Mouse (Mus musculus): Measurements from ENCODE around the gene Prkce. TPM values are rescaled to one million over a fixed set of nuclear protein-coding genes. Genes with fewer than 3 reads are reported as not detected.

Prkce gene
- total and polyA plus RNA-seq, 3 experiments = 2.0 to 6.1 (median 2.7) TPM

DNA sequence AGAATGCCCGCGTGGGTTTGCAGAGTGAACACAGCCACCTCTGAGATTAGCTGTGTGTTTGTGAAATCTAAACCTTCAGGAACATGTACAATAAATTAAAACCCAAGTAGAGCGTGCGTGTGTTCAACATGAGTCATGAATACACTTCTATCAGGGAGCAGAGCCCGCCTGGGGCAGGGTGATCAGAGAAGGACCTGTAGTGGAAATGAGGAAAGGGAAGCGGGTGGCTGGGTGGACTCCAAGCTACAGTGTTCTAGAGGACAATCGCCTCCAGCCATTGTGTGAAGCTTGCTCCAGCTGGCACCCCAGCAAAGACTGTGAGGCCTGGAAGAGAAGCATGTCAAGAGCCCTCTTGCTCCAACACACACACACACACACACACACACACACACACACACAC, 157.2 kb downstream of the Prkce start:
- H3K4me1 ChIP-seq (ENCODE audit: insufficient read depth, low read depth, low read length) = no peaks in the 10 kb centered on the region
- TF ChIP-seq CTCF (IDR thresholded peaks at IDR 0.05; ENCODE audit: low read depth, low read length) (no peak), POLR2AphosphoS5 (IDR thresholded peaks at IDR 0.05; ENCODE audit: insufficient replicate concordance, low read depth, low read length) (no peak)

DNA sequence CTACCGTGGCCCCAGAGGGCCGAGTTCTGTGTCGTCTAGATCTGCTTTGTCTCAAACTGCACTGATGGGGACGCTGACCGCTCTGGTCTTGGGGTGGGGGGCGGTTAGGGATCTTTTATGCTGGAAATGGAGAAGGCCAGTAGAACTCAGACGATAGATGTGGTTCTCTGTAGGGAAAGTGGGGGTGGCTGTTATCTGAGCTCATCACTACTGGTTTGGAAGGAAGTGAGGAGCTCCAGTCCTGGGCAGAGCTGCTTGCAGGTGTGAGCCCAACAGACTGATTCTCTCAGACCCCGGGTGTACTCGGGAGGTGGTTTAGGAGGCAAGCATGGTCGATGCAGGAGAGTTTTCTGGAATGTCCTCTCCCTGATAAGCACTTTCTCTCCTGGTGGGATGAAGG, 157.7 kb downstream of the Prkce start:
- no peak for ATAC-seq (ENCODE audit: extremely low read depth, insufficient number of reproducible peaks, low FRiP score, poor library complexity, severe bottlenecking)
- no peak for DNase-seq (ENCODE audit: low spot score)
- H3K27me3 ChIP-seq (ENCODE audit: insufficient read depth, low read length) = peaks cover 24% of the 10 kb centered on the region
- H3K36me3 ChIP-seq (replicated peaks) = no peaks in the 10 kb centered on the region
- TF ChIP-seq TAL1 (conservative IDR thresholded peaks at IDR 0.05; ENCODE audit: low read depth, low read length) (no peak), GATA1 (IDR thresholded peaks at IDR 0.05; ENCODE audit: borderline replicate concordance, low read length) (no peak), GATA2 (IDR thresholded peaks at IDR 0.05; ENCODE audit: borderline replicate concordance, low read depth, low read length) (no peak), CTCF (IDR thresholded peaks at IDR 0.05; ENCODE audit: low read depth, low read length) (no peak), POLR2AphosphoS5 (IDR thresholded peaks at IDR 0.05; ENCODE audit: insufficient replicate concordance, low read depth, low read length) (no peak)
- H3K4me1 ChIP-seq (ENCODE audit: insufficient read depth, low read depth, low read length) = no peaks in the 10 kb centered on the region
- H3K9me3 ChIP-seq (replicated peaks) = no peaks in the 10 kb centered on the region
- no peak overlapping the region for H3K4me3 ChIP-seq (ENCODE audit: low read depth, low read length)

More for the DNA sequence above, 157.2 kb downstream of the Prkce start:
- no peaks in the 10 kb centered on the region for H3K36me3 ChIP-seq (replicated peaks)
- ATAC-seq (ENCODE audit: extremely low read depth, insufficient number of reproducible peaks, low FRiP score, poor library complexity, severe bottlenecking) = no peak
- no peak overlapping the region for H3K4me3 ChIP-seq (ENCODE audit: low read depth, low read length)
- H3K9me3 ChIP-seq (replicated peaks) = no peaks in the 10 kb centered on the region
- peaks cover 24% of the 10 kb centered on the region for H3K27me3 ChIP-seq (ENCODE audit: insufficient read depth, low read length)
- no peak for DNase-seq (ENCODE audit: low spot score)

DNA sequence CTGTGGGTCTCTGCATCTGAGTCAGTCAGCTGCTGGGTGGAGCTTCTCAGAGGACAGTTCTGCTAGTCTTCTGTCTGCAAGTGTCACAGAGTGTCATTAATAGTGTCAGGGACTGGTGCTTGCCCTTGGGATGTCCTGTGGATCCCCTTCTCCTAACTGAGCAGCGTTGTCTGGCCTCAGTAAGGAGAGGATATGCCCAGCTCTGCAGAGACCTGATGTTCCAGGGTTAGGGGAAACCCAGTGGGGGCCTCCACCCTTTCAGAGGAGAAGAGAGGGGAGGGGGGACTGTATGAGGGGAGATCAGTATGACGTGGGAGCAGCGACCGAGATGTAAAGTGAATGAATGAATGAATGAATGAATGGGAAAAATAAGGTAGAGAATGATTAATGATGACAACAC, 160.4 kb downstream of the Prkce start:
- no peak for DNase-seq (ENCODE audit: low spot score)
- no peaks in the 10 kb centered on the region for H3K4me1 ChIP-seq (ENCODE audit: insufficient read depth, low read depth, low read length)
- peaks cover 20% of the 10 kb centered on the region for H3K27me3 ChIP-seq (ENCODE audit: insufficient read depth, low read length)
- no peak for ATAC-seq (ENCODE audit: extremely low read depth, insufficient number of reproducible peaks, low FRiP score, poor library complexity, severe bottlenecking)
- no peaks in the 10 kb centered on the region for H3K9me3 ChIP-seq (replicated peaks)
- H3K4me3 ChIP-seq (ENCODE audit: low read depth, low read length) = no peak overlapping the region
- H3K36me3 ChIP-seq (replicated peaks) = no peaks in the 10 kb centered on the region
- no peak for TF ChIP-seq GATA1 (IDR thresholded peaks at IDR 0.05; ENCODE audit: borderline replicate concordance, low read length)
- no peak for TF ChIP-seq CTCF (IDR thresholded peaks at IDR 0.05; ENCODE audit: low read depth, low read length)
- TF ChIP-seq TAL1 (conservative IDR thresholded peaks at IDR 0.05; ENCODE audit: low read depth, low read length) = no peak
- no peak for TF ChIP-seq POLR2AphosphoS5 (IDR thresholded peaks at IDR 0.05; ENCODE audit: insufficient replicate concordance, low read depth, low read length)
- no peak for TF ChIP-seq GATA2 (IDR thresholded peaks at IDR 0.05; ENCODE audit: borderline replicate concordance, low read depth, low read length)

DNA sequence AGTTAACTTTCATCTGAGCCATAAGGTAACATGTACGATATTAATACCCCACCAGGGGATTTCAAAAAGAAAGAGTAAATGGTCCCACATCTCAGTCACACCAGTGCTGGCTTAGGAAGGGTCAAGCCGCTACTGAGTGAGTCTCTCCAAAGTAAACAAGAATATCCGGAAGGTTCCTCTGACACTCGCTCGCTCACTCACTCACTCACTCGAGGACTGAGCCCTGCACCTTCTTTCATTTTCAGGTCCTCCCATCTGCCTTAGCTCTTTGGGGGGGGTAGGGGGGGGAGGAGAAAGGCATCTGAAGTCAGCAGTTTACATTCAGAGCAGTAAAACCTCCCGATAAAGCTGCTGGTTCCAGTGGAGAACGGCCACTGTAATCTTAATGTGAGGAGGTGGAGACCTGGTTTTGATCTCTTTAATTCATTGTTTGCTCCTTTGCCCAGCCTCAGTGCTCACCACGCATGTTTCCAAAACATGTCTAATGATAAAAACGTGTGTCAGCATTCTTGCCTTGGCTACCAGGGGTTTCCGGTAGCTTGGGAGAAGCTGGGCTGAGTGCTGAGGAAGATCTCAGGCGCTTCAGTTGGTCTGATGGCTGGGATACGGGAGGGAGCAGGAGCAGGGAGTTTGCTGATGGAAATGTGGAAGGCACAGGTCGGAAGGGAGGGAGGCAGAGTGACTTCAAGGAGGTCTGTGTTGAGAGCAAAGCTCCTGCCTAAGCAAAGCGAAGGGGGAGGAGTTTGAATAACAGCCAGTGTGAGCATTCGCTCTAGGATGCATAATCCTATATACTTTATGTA, 161.9 kb downstream of the Prkce start:
- TF ChIP-seq CTCF (IDR thresholded peaks at IDR 0.05; ENCODE audit: low read depth, low read length) (no peak), TAL1 (conservative IDR thresholded peaks at IDR 0.05; ENCODE audit: low read depth, low read length) (no peak), GATA2 (IDR thresholded peaks at IDR 0.05; ENCODE audit: borderline replicate concordance, low read depth, low read length) (no peak), GATA1 (IDR thresholded peaks at IDR 0.05; ENCODE audit: borderline replicate concordance, low read length) (no peak), POLR2AphosphoS5 (IDR thresholded peaks at IDR 0.05; ENCODE audit: insufficient replicate concordance, low read depth, low read length) (no peak)
- no peak for DNase-seq (ENCODE audit: low spot score)
- H3K4me1 ChIP-seq (ENCODE audit: insufficient read depth, low read depth, low read length) = no peaks in the 10 kb centered on the region
- no peak overlapping the region for H3K4me3 ChIP-seq (ENCODE audit: low read depth, low read length)
- H3K36me3 ChIP-seq (replicated peaks) = no peaks in the 10 kb centered on the region
- no peaks in the 10 kb centered on the region for H3K9me3 ChIP-seq (replicated peaks)
- H3K27me3 ChIP-seq (ENCODE audit: insufficient read depth, low read length) = peaks cover 11% of the 10 kb centered on the region
- no peak for ATAC-seq (ENCODE audit: extremely low read depth, insufficient number of reproducible peaks, low FRiP score, poor library complexity, severe bottlenecking)

DNA sequence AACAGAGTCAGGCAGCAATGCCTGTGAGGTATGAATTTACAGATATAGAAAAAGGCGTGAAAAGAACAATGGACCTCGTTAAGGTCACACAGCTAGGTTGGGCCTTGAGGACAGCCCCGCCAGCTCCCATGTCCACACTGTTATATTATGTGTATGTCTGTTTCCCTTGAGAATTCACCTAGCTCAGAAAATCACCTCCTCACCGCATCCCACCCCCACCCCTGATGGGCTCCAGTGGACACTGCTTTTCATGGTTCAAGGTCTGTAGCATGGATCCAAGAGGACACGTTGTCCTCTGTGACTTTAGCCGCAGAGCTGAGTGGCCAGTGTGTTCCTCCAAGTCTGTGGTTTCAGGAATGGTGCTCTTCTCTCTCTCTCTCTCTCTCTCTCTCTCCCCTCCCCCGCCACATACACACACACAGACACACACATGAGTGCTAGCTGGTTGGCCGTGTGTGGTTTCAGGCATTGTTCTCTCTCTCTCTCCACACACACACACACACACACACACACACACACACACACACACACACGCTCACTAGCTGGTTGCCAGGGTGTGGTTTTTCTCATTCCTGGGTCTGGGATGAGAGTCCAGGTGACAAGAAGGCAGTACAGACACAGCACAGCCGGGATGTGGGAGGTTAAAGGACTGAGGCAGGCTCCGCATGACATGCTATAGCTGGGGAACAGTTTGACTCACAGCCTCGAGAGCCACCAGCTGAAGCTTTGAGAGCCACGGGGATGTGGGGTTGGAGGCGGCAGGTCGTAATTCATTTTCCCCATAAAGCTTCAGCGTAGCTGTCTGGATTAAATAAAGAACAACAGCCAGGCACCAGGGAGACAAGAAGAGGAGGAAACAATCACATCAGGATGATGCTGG, 162.7 kb downstream of the Prkce start:
- H3K9me3 ChIP-seq (replicated peaks) = no peaks in the 10 kb centered on the region
- no peak overlapping the region for H3K4me3 ChIP-seq (ENCODE audit: low read depth, low read length)
- no peak for ATAC-seq (ENCODE audit: extremely low read depth, insufficient number of reproducible peaks, low FRiP score, poor library complexity, severe bottlenecking)
- no peaks in the 10 kb centered on the region for H3K4me1 ChIP-seq (ENCODE audit: insufficient read depth, low read depth, low read length)
- TF ChIP-seq GATA1 (IDR thresholded peaks at IDR 0.05; ENCODE audit: borderline replicate concordance, low read length) (no peak), CTCF (IDR thresholded peaks at IDR 0.05; ENCODE audit: low read depth, low read length) (no peak), TAL1 (conservative IDR thresholded peaks at IDR 0.05; ENCODE audit: low read depth, low read length) (no peak), POLR2AphosphoS5 (IDR thresholded peaks at IDR 0.05; ENCODE audit: insufficient replicate concordance, low read depth, low read length) (no peak), GATA2 (IDR thresholded peaks at IDR 0.05; ENCODE audit: borderline replicate concordance, low read depth, low read length) (no peak)
- H3K27me3 ChIP-seq (ENCODE audit: insufficient read depth, low read length) = peaks cover 12% of the 10 kb centered on the region
- no peaks in the 10 kb centered on the region for H3K36me3 ChIP-seq (replicated peaks)
- DNase-seq (ENCODE audit: low spot score) = no peak

DNA sequence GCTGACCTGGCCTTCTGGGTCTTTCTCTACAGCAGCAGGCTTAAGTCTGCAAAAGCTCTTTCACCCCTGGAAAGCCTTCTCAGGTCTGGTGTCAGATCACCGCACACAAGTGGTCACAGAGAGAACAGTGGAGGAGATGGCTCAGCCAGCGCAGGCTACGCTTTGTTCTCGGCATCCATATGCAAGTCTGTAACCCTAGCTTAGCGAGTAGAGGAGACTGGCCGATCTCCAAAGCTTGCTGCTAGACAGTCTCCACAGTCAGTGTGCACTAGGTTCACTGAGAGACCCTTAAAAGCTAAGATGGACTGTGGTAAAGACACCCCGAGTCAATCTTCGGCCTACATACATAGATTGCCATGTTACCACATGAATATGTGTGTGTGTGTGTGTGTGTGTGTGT, 164.2 kb downstream of the Prkce start:
- DNase-seq (ENCODE audit: low spot score) (no peak), ATAC-seq (ENCODE audit: extremely low read depth, insufficient number of reproducible peaks, low FRiP score, poor library complexity, severe bottlenecking) (no peak)
- Histone ChIP-seq H3K36me3 (replicated peaks) (no peaks in the 10 kb centered on the region), H3K4me1 (ENCODE audit: insufficient read depth, low read depth, low read length) (no peaks in the 10 kb centered on the region; the same call in 1 of the 2 replicates), H3K9me3 (replicated peaks) (0 out of 2 replicates have a peak, but pooled peaks cover under 1% of the 10 kb centered on the region), H3K4me3 (ENCODE audit: low read depth, low read length) (no peak overlapping the region), H3K27me3 (ENCODE audit: insufficient read depth, low read length) (peaks cover 11% of the 10 kb centered on the region; the same call in 1 of the 2 replicates)
- TF ChIP-seq GATA2 (IDR thresholded peaks at IDR 0.05; ENCODE audit: borderline replicate concordance, low read depth, low read length) (no peak), TAL1 (conservative IDR thresholded peaks at IDR 0.05; ENCODE audit: low read depth, low read length) (no peak), GATA1 (IDR thresholded peaks at IDR 0.05; ENCODE audit: borderline replicate concordance, low read length) (no peak), CTCF (IDR thresholded peaks at IDR 0.05; ENCODE audit: low read depth, low read length) (no peak), POLR2AphosphoS5 (IDR thresholded peaks at IDR 0.05; ENCODE audit: insufficient replicate concordance, low read depth, low read length) (no peak)

Measured in G1E (cell line).